Mouse (Mus musculus): Measurements from ENCODE around the gene Prickle4.

- no peak for TF ChIP-seq CTCF (IDR thresholded peaks at IDR 0.05; ENCODE audit: low read depth)
- TF ChIP-seq EP300 (optimal IDR thresholded peaks at IDR 0.05): no peak
These were observed 41.1 kb upstream of the Prickle4 start for GRCm38 (mm10) chr17:47735553-47736100.

Data from stomach, postnatal 0 days (tissue).